Mouse (Mus musculus): Measurements from ENCODE around the gene Dazap2. TPM values are rescaled to one million over a fixed set of nuclear protein-coding genes. Genes with fewer than 3 reads are reported as not detected.

Dazap2 gene
- polyA plus RNA-seq, 1 experiment from 2014 or later, result 162 TPM

DNA sequence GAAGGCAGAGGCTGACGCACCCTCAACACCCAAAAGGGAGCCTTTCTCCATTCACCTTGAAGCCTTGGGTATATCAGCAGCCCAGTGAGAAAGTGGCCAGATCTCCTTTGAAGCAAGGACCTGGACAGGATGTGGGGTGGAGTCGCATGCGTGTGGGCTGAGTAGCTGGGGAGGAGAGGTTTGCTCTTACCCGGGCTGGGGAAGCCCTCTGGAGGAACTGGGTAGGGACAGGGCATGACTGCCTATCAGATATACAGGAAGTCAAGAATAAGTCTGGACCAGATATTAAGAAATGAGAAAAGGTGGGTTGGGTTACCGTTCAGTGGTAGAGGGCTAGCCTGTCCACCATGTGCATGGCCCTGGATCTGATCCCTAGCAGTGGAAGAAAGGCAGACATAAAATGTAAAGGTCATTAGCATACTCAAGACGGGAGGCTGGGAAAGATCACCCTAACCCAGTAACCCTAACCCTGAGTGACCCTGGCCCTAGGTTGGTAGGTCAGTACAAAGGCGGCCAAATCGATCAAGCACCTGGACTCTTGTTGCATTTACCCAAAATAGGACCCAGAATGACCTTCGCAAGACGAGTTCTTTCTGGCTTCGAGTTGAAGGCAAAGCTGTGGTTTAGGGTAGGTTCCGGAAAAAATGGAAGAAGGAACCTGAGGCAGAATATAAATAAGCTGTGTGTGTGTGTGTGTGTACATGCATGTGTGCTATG, 16.5 kb downstream of the Dazap2 start:
- Histone ChIP-seq H3K4me1 (replicated peaks) (peaks cover 16% of the 10 kb centered on the region), H3K36me3 (no peaks in the 10 kb centered on the region), H3K27ac (replicated peaks) (no peak overlapping the region), H3K27me3 (peaks cover 39% of the 10 kb centered on the region), H3K9ac (no peak overlapping the region), H3K4me2 (no peak overlapping the region), H3K9me3 (no peaks in the 10 kb centered on the region), H3K4me3 (no peak overlapping the region)
- WGBS, result 88% methylated on average over 12 of the region's 12 CpGs
- no peak for ATAC-seq (ENCODE audit: low read depth)

DNA sequence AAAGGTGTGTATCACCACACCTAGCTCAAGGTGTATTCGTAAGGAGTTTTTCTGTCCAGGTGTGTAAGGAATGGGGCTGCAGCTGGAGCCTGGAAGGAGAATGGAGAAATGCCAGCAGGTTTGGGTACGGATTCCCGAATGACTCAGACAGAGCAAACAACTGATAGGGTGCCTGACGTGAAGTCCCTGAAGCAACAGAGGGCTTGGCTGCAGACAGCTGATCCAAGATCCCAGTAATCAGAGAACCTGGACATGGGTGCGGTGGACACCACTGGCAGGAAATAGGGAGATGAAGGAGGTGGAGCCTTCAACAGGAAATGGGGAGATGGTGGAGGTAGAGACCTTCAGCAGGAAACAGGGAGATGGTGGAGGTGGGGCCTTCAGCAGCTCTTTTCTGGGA, 17.2 kb downstream of the Dazap2 start:
- no peak for ATAC-seq (ENCODE audit: low read depth)
- Histone ChIP-seq H3K4me1 (replicated peaks) (peaks cover 23% of the 10 kb centered on the region), H3K9ac (no peak overlapping the region), H3K9me3 (no peaks in the 10 kb centered on the region), H3K27me3 (peaks cover 46% of the 10 kb centered on the region), H3K27ac (replicated peaks) (no peak overlapping the region), H3K4me2 (no peak overlapping the region), H3K36me3 (no peaks in the 10 kb centered on the region), H3K4me3 (no peak overlapping the region)
- 87% methylated on average over 5 of the region's 5 CpGs for WGBS

DNA sequence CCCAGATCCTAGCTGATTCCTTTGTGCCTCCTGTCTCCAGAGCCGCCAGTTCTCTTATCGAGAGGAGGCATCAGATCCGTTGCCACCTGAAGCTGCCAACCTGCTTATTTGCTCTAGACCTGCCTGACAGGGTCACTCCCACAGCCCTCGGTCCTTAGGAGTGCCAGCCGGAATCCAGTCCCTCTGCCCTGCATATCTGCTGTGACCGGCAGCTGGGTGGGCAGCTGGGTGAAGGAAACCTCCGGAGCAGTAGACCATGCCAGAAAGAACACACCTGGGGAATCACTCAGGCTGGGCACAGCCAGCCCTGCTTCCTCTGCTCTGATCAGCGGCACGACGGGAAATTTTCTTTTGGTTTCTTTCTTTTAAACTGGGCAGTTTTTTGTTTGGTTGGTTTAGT, 18.2 kb downstream of the Dazap2 start:
- H3K9me3 ChIP-seq, result no peaks in the 10 kb centered on the region
- H3K4me2 ChIP-seq, result no peak overlapping the region
- H3K36me3 ChIP-seq, result no peaks in the 10 kb centered on the region
- 87% methylated on average over 10 of the region's 10 CpGs for WGBS
- peaks cover 56% of the 10 kb centered on the region for H3K27me3 ChIP-seq
- H3K4me3 ChIP-seq, result no peak overlapping the region
- peaks cover 17% of the 10 kb centered on the region for H3K4me1 ChIP-seq (replicated peaks)
- ATAC-seq (ENCODE audit: low read depth), result no peak
- no peak overlapping the region for H3K27ac ChIP-seq (replicated peaks)
- H3K9ac ChIP-seq, result no peak overlapping the region

DNA sequence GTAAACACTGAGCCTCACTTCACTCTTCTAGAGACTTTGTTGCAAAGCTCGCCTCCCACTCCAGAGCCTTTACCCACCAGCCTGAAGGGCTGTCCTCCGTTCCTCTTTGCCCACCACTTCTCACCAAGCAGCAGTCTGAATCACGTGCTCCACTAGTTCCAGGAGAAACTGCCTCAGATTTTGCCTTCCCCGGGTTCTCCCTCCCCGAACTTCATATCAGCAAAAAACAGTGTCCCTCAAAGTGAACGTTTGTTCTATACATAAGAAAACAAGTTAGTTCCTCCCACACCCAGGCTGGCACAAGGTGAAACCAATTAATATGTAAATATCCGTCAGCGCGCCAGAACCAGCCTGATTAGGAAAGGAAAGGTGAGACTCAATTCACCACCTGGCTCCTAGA, 20.1 kb downstream of the Dazap2 start:
- no peaks in the 10 kb centered on the region for H3K36me3 ChIP-seq
- peaks cover 61% of the 10 kb centered on the region for H3K27me3 ChIP-seq
- no peak overlapping the region for H3K9ac ChIP-seq
- H3K4me1 ChIP-seq (replicated peaks), result peaks cover 16% of the 10 kb centered on the region
- no peak for ATAC-seq (ENCODE audit: low read depth)
- no peak overlapping the region for H3K4me2 ChIP-seq
- H3K4me3 ChIP-seq, result no peak overlapping the region
- no peaks in the 10 kb centered on the region for H3K9me3 ChIP-seq
- no peak overlapping the region for H3K27ac ChIP-seq (replicated peaks)
- WGBS, result 11% methylated on average over 9 of the region's 9 CpGs

DNA sequence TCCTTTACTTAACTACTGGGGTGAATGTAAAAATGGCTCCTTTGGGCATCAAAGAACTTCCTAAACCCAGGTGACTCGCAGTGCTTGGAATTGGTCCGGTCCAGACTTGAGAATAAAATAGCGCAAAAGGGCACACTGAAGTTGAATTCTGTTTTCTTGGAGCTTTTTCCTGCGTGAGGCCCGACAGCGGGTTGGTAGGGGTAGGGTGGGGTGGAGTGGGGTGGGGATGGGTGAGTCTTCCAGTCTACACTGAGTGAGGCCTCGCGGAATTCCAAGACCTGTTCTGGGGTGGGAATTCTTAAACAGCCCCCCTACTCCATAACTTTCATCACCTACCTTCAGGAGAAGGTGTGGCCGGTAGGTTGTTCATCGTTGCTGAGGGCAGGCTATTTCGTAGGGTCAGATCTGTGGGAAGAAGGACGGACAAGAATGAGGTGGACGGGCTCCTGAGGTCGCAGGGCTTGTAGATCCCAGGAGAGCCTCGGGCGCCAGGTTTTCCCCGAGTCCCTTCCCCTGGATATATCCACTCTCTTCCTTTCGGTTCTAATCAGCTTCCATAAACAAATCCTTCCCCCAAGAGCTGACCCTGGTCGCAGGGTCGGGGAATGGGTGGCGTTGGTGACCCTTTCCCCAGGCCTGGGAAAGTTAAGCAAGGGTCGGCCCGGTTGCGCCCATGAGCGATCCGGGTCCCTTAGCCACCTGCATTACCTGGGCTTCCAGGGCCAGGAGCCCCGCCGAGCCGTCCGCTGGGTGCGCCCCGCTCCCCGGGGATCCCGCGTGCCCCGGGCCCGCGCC, 20.9 kb downstream of the Dazap2 start:
- no peak for ATAC-seq (ENCODE audit: low read depth)
- Histone ChIP-seq H3K4me3 (peak overlapping the region; percentile 42), H3K4me2 (peak overlapping the region; percentile 72), H3K27me3 (peaks cover 60% of the 10 kb centered on the region), H3K36me3 (no peaks in the 10 kb centered on the region), H3K9me3 (no peaks in the 10 kb centered on the region), H3K4me1 (replicated peaks) (peaks cover 16% of the 10 kb centered on the region), H3K9ac (peak overlapping the region; percentile 56), H3K27ac (replicated peaks) (no peak overlapping the region)
- 3% methylated on average over 38 of the region's 38 CpGs for WGBS

GRCm38 (mm10) chr15:100636700-100637501, 21.8 kb downstream of the Dazap2 start, which contains the start of gene Smagp:
Gene Smagp, minus strand, starts transcription at chr15:100636940.
- Histone ChIP-seq H3K9me3 (no peaks in the 10 kb centered on the region), H3K4me2 (peak within 1 kb of the TSS; percentile 72), H3K27me3 (peaks cover 60% of the 10 kb centered on the region), H3K36me3 (no peaks in the 10 kb centered on the region), H3K4me3 (peak within 1 kb of the TSS; percentile 42), H3K27ac (replicated peaks) (no peak within 1 kb of the TSS), H3K9ac (peak within 1 kb of the TSS; percentile 56), H3K4me1 (replicated peaks) (peaks cover 16% of the 10 kb centered on the region)
- under 1% methylated on average over 63 of the region's 77 CpGs for WGBS
- no peak for ATAC-seq (ENCODE audit: low read depth)

- Histone ChIP-seq H3K9me3 (no peaks in the 10 kb centered on the region), H3K36me3 (no peaks in the 10 kb centered on the region), H3K4me2 (no peak overlapping the region), H3K9ac (no peak overlapping the region), H3K27ac (replicated peaks) (no peak overlapping the region), H3K4me3 (0 out of 2 replicates have a peak overlapping the region, but pooled peaks have one; percentile 42), H3K4me1 (replicated peaks) (peaks cover 16% of the 10 kb centered on the region), H3K27me3 (peaks cover 60% of the 10 kb centered on the region)
- WGBS, result 23% methylated on average over 6 of the region's 6 CpGs
- no peak for ATAC-seq (ENCODE audit: low read depth)
Observed at GRCm38 (mm10) chr15:100637661-100638060, 22.5 kb downstream of the Dazap2 start.

DNA sequence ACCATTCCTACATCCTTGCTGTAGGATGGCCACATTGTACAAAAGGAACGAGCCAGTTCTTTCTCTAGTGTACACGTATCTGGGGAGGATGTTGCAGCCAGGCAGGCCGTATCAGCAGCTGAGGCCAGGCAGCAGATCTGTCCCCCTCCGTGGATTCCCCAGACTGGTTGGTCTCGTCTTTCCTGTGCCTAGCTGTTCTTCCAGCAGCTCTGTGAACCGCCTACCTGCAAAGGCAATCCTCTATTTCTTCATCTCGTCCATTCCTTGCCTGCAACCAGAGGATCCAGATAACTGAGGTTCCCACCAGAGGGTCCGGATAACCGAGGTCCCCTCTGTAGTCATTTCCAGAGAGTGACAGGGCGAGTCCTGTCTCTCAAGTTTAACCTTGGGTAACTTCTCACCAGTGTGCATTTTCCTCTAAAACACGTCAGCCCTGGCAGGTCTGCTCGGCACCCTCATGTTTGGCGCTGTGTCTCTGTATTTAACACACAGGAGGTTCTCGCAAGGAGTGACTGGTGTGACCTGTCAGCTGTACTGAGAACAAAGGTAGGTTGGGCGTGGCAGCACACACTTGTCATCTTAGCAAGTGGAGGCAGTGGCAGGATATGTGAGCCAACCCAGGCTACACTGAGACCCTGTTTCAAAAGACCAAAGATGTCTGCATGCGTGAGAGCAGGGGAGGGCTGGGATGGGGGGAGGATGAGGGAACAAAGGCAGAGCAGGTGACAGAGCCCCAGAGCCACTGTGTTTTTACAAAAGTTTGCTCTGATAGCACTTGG, 25.0 kb downstream of the Dazap2 start:
- Histone ChIP-seq H3K4me1 (replicated peaks) (peaks cover 16% of the 10 kb centered on the region), H3K27me3 (peaks cover 41% of the 10 kb centered on the region), H3K9me3 (no peaks in the 10 kb centered on the region), H3K4me3 (no peak overlapping the region), H3K4me2 (no peak overlapping the region), H3K36me3 (no peaks in the 10 kb centered on the region), H3K27ac (replicated peaks) (no peak overlapping the region), H3K9ac (no peak overlapping the region)
- WGBS, result 77% methylated on average over 16 of the region's 16 CpGs
- no peak for ATAC-seq (ENCODE audit: low read depth)

DNA sequence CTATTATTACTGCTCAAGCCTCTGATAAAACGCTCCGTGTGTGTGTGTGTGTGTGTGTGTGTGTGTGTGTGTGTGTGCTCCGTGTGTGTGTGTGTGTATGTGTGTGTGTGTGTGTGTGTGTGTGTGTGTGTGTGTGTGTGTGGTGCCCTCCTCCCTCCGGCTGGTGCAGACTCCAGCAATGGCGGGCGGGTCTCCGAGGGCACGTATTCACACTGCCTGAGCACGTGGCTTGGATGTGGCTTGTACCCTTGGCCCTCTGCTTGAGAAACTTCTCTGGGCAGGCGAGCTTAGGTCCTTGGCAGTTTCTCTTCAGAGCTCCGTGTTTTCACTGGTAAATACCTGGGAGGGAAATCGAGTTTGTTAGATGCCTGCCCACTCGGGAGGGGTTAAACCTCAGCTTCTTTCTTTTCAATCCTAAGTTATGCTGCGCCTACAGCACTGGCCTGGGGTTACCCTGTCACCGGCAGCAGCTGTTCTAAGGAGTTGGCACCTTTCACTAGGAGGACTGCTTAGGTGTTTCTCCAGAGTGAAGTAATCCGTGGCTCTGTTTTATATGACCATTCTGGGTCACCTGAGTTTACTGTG, 26.2 kb downstream of the Dazap2 start:
- Histone ChIP-seq H3K27me3 (peaks cover 30% of the 10 kb centered on the region), H3K27ac (replicated peaks) (no peak overlapping the region), H3K4me3 (no peak overlapping the region), H3K4me2 (no peak overlapping the region), H3K9ac (no peak overlapping the region), H3K36me3 (no peaks in the 10 kb centered on the region), H3K4me1 (replicated peaks) (peaks cover 12% of the 10 kb centered on the region), H3K9me3 (no peaks in the 10 kb centered on the region)
- ATAC-seq (ENCODE audit: low read depth), result no peak
- 84% methylated on average over 10 of the region's 16 CpGs for WGBS

- Histone ChIP-seq H3K36me3 (no peaks in the 10 kb centered on the region), H3K27me3 (peaks cover 18% of the 10 kb centered on the region), H3K4me3 (no peak overlapping the region), H3K4me2 (no peak overlapping the region), H3K27ac (replicated peaks) (no peak overlapping the region), H3K9me3 (no peaks in the 10 kb centered on the region), H3K9ac (no peak overlapping the region), H3K4me1 (replicated peaks) (peaks cover under 1% of the 10 kb centered on the region; the same call in 1 of the 2 replicates)
- ATAC-seq (ENCODE audit: low read depth), result no peak
- WGBS, result 94% methylated on average over 7 of the region's 7 CpGs
Observed at GRCm38 (mm10) chr15:100642451-100642850, 27.3 kb downstream of the Dazap2 start.

DNA sequence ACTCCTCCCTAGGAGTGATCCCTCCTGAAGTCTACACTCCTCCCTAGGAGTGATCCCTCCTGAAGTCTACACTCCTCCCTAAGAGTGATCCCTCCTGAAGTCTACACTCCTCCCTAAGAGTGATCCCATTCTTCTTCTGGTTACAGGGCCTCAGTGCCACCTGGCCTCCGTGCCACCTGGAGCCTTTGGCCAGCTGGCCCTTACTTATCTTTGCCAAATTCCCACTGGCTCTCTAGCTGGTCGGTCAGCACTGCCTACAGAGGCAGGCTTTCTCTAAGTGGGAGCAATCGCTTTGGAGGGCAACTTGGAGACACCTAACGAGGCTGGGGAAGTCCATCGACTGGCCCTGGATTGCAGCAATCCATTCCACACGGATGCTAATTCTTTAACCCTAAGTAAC, 31.0 kb downstream of the Dazap2 start:
- no peaks in the 10 kb centered on the region for H3K9me3 ChIP-seq
- ATAC-seq (ENCODE audit: low read depth), result no peak

More for the DNA sequence above, 31.0 kb downstream of the Dazap2 start:
- Histone ChIP-seq H3K27ac (replicated peaks) (no peak overlapping the region), H3K4me1 (replicated peaks) (no peaks in the 10 kb centered on the region), H3K9ac (no peak overlapping the region), H3K4me3 (no peak overlapping the region), H3K4me2 (no peak overlapping the region), H3K27me3 (no peaks in the 10 kb centered on the region), H3K36me3 (no peaks in the 10 kb centered on the region)
- WGBS, result 85% methylated on average over 6 of the region's 6 CpGs
